Mouse (Mus musculus) heart, adult 18-20 months (tissue): ENCODE data around the gene Olfr1359. TPM values are rescaled to one million over a fixed set of nuclear protein-coding genes. Genes with fewer than 3 reads are reported as not detected.

Experiments
- DNase-seq, 2 experiments: peaks; one replicate each; pipeline ENCODE4 v3.0.0; 2021 to 2022; ENCODE audit warnings: mixed read lengths in 1 of 2
- total RNA-seq, 2 experiments: library from RNA; stranded (reverse); gene quantifications; 2 replicates each; pipeline ENCODE4 v1.2.3; 2021

Olfr1359 gene
- total RNA-seq, 2 experiments from 2014 or later, result not detected

DNA sequence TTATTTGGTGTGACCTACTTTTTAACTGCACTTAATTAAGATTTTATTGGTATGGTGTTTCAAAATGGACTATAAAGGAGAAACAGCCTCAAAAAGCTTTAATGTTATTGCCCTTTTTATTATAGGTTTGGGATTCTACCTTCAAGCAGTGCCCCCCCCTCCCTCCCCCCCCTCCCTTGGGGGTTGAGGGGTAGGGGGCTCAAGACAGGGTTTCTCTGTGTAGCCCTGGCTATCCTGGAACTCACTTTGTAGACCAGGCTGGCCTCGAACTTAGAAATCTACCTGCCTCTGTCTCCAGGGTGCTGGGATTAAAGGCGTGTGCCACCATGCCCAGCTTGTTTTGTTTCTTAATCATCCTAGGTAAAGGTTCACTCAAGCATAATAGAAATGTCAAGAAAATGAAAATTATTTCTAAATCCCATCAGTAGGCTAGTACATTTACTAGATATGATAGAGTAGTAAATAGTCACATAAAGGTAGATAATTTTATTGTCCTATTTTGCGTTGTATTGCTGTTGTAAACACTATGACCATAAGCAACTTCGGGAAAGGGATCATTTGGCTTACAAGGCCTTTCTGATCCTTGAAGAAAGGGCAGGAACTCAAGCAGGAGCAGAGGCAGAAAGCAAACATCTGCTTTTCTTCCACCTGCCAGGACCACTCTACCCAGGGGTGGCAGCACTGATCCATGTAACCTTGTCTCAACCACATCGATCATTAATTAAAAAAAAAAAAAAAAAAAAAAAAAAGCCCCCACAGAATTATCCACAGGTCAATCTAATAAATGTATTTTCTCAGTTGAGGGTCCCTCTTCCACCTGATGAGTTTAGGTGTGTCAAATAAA is 25.3 kb downstream of the Olfr1359 start:
- DNase-seq, result no peak

DNA sequence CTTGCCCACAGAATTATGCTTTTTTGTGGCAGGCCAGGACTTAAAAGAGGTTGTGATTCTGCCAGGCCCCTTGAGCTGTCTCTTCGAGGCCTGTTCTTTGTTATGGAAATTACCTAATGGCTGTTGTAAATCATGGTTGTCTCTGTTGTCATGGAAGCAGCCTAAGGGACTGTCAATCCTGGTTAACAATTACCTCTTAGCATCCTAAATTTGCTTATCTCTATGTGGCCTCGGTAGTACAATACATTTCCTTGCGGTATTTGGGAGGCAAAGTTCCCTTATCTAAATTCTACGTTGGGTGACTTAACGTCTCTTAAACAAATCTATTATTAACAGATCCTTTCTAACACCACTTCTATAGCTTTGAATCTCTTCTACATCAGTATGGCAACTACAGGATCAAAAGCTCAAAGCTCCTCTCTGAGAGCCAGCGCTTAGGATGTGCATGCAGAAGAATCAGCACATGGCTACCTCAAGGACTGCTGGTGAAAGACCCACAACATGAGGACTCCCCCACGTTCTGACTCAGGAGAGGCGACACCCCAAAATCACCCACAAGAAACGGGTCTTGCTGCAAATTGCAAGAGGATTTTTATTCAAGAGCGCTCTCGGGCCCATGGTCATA is 30.1 kb downstream of the Olfr1359 start:
- no peak for DNase-seq

GRCm38 (mm10) chr13:21729544-21729943 is 31.6 kb downstream of the Olfr1359 start:
- no peak for DNase-seq

DNA sequence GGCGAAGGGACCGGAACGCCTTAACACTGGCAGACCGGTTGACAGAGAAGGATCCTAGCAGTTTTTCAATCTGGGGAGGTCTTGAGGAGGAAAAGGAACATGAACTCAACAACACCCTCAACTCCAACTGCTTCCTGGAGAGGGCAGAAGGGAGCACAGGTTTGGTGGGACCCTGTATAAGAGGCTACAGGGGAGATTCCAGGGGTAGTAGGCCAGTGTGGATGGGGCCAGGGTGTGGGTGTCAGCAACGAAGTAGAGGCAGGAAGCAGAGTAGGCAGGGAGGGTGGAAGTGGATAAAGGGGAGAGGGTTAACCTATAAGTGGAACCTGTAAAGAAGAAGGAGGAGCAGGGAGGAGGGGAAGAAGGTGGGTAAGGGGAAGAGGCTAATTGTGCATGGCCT is 35.6 kb downstream of the Olfr1359 start:
- no peak for DNase-seq

DNA sequence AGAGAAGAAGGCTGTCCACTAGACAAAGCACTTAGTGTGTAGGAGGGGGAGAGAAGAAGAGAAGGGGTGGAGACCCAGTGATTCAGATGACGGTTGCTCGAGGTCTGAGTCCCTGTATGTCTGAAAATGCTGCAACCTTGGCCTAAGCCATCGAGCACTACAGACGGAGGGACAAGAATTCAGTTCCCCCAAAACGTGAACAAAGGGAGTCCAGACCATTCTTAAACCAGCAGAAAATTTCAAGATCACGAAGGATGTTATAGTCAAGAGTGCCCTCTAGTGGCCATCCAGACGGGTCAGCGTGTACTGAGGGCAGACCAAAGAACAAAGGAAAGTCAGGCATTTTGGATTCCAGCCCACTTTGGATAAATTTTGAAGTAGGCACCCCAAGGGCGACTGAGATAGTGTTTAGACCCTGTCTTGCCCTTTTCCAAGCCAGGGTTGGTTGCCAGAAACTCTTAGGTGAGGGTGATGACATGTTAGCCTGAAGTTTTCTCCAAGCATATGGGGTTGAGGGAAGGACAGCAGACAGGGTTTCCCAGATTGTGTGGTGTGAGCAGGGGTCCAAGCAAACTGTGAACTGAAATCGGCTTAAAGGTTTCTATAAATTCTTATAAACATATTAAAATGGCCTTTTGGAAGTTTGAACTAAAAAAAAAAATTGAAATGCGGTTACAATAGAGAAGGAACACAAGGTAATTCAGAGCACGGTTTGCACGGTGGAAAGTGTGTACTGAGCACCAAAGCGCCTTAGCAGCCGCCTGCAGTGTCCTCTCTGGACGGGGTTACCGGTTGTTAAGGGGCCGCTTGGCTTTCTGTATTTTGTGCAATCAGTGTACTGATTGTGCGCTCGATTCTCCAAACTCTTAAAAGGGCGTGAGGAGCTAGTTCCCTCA is 36.3 kb downstream of the Olfr1359 start:
- DNase-seq, result peak; percentile 84 to 89

GRCm38 (mm10) chr13:21734906-21735767 is 37.2 kb downstream of the Olfr1359 start, which contains the start of gene Hist1h4j:
Gene Hist1h4j (plus strand): TSS chr13:21735064.
- DNase-seq, result peak; percentile 65 to 69

DNA sequence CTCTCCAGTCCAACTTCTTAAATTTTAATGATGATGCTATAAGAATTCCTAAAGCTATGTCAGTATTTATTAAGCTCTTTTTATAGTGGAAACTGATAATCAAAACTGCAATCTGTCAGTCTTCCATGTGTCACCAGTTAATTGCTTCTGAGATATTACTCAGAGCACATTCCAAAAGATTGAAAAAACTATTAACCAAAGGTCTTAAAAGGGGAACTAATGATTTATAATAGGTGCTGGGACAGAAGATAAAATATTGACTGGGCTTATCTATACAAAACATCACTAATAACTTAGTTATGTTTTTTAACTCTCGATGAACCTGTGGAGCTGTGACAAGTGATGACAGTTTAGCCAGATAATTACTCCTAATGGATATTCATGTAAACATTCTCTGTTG is 47.1 kb downstream of the Olfr1359 start:
- no peak for DNase-seq

GRCm38 (mm10) chr13:21749387-21750158 is 51.7 kb downstream of the Olfr1359 start:
- DNase-seq, result no peak

GRCm38 (mm10) chr13:21750159-21751017 is 52.5 kb downstream of the Olfr1359 start, which contains the start of gene Hist1h4k:
Gene Hist1h4k (minus strand): TSS chr13:21750505.
- DNase-seq, result peak; percentile 88 to 90

- no peak for DNase-seq
These were observed 53.5 kb downstream of the Olfr1359 start for GRCm38 (mm10) chr13:21751417-21751816.

GRCm38 (mm10) chr13:21751827-21752226 is 53.9 kb downstream of the Olfr1359 start:
- DNase-seq, result no peak

GRCm38 (mm10) chr13:21752356-21752755 is 54.4 kb downstream of the Olfr1359 start:
- DNase-seq, result no peak

GRCm38 (mm10) chr13:21753051-21753523 is 55.2 kb downstream of the Olfr1359 start:
- DNase-seq, result no peak

DNA sequence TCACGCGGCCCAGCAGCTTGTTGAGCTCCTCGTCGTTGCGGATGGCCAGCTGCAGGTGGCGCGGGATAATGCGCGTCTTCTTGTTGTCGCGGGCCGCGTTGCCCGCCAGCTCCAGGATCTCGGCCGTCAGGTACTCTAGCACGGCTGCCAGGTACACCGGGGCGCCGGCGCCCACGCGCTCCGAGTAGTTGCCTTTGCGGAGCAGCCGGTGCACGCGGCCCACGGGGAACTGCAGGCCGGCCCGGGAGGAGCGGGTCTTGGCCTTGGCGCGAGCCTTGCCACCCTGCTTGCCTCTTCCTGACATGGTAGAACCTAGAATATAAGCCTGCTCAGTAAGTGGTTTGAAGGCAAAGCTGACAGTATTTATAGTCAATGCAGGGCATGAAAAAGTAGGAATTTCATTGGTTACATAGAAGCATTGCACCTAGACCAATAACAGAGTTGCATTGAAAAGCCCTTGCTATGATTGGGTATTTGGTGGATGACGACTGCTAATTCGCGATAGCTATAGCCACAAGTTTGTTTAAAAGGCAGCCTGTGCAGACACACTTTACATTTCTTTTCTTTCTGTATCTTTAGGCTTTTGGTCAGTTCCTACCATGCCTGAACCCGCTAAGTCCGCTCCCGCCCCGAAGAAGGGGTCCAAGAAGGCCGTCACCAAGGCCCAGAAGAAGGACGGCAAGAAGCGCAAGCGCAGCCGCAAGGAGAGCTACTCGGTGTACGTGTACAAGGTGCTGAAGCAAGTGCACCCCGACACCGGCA is 55.8 kb downstream of the Olfr1359 start, which contains the start of the genes Hist1h2ak and Hist1h2bn:
Hist1h2ak (minus strand) TSS at position 304 of the 762 bp plus-strand sequence.
Hist1h2bn (plus strand) TSS at position 600 of the 762 bp plus-strand sequence.
- peak; percentile 75 to 84 for DNase-seq

DNA sequence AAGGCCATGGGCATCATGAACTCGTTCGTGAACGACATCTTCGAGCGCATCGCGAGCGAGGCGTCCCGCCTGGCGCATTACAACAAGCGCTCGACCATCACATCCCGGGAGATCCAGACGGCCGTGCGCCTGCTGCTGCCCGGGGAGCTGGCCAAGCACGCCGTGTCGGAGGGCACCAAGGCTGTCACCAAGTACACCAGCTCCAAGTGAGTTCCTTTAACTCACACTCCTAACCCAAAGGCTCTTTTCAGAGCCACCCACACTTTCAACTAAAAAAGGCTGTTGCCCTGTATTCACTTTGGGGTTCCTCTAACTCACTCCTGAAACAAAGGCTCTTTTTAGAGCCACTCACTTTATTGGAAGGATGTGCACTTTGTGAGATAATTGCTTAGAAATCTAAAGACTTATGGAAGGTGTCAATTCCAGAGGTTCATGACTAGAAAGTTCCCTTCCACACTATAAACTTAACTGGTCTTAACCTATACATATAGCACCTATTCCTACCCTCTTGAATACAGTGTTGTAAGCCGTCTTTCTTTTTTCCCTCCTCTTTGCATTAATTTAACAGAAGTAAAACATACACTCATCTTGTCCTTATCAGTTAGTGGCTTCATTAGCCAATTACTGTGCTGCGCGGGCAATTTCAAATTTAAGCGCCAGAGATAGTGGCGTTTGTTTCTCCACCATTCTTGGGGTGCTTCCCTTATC is 56.5 kb downstream of the Olfr1359 start:
- peak in 1 of 2 experiments; percentile 31 for DNase-seq

- no peak for DNase-seq
These were observed 57.8 kb downstream of the Olfr1359 start for GRCm38 (mm10) chr13:21755707-21756106.
